Mouse (Mus musculus): ENCODE measurements around the gene Hs3st1.

The Hs3st1 gene

GRCm38 (mm10) chr5:39643260-39643923 is 111.9 kb downstream of the Hs3st1 start:
- no peak for DNase-seq (ENCODE audit: low spot score in 2 of 2)

GRCm38 (mm10) chr5:39642222-39642770 is 113.0 kb downstream of the Hs3st1 start:
- DNase-seq (ENCODE audit: low spot score in 2 of 2) = no peak

GRCm38 (mm10) chr5:39639438-39640177 is 115.7 kb downstream of the Hs3st1 start:
- DNase-seq (ENCODE audit: low spot score in 2 of 2) = peak; percentile 63 to 78

GRCm38 (mm10) chr5:39638926-39639325 is 116.3 kb downstream of the Hs3st1 start:
- DNase-seq (ENCODE audit: low spot score in 2 of 2) = no peak

GRCm38 (mm10) chr5:39637874-39638273 is 117.4 kb downstream of the Hs3st1 start:
- no peak for DNase-seq (ENCODE audit: low spot score in 2 of 2)

GRCm38 (mm10) chr5:39636090-39636489 is 119.2 kb downstream of the Hs3st1 start:
- no peak for DNase-seq (ENCODE audit: low spot score in 2 of 2)

- no peak for DNase-seq (ENCODE audit: low spot score in 2 of 2)
Observed at GRCm38 (mm10) chr5:39634300-39635047, 120.8 kb downstream of the Hs3st1 start.

GRCm38 (mm10) chr5:39633206-39633605 is 122.1 kb downstream of the Hs3st1 start:
- DNase-seq (ENCODE audit: low spot score in 2 of 2) = no peak

GRCm38 (mm10) chr5:39630841-39631240 is 124.4 kb downstream of the Hs3st1 start:
- no peak for DNase-seq (ENCODE audit: low spot score in 2 of 2)

GRCm38 (mm10) chr5:39625037-39625473 is 130.2 kb downstream of the Hs3st1 start:
- no peak for DNase-seq (ENCODE audit: low spot score in 2 of 2)

- DNase-seq (ENCODE audit: low spot score in 2 of 2) = no peak
Observed at GRCm38 (mm10) chr5:39624218-39624590, 131.1 kb downstream of the Hs3st1 start.

- no peak for DNase-seq (ENCODE audit: low spot score in 2 of 2)
Observed at GRCm38 (mm10) chr5:39623304-39624217, 131.7 kb downstream of the Hs3st1 start.

- DNase-seq (ENCODE audit: low spot score in 2 of 2) = no peak
Observed at GRCm38 (mm10) chr5:39620206-39620866, 134.9 kb downstream of the Hs3st1 start.

GRCm38 (mm10) chr5:39617354-39617977 is 137.8 kb downstream of the Hs3st1 start:
- no peak for DNase-seq (ENCODE audit: low spot score in 2 of 2)

- no peak for DNase-seq (ENCODE audit: low spot score in 2 of 2)
Observed at GRCm38 (mm10) chr5:39615202-39615601, 140.1 kb downstream of the Hs3st1 start.

- no peak for DNase-seq (ENCODE audit: low spot score in 2 of 2)
Observed at GRCm38 (mm10) chr5:39613534-39613933, 141.7 kb downstream of the Hs3st1 start.

- no peak for DNase-seq (ENCODE audit: low spot score in 2 of 2)
Observed at GRCm38 (mm10) chr5:39612240-39612639, 143.0 kb downstream of the Hs3st1 start.

- DNase-seq (ENCODE audit: low spot score in 2 of 2) = no peak
Observed at GRCm38 (mm10) chr5:39608260-39608659, 147.0 kb downstream of the Hs3st1 start.

- DNase-seq (ENCODE audit: low spot score in 2 of 2) = no peak
Observed at GRCm38 (mm10) chr5:39594737-39595136, 160.5 kb downstream of the Hs3st1 start.

Data from frontal cortex, postnatal 25 days (tissue).